Mouse (Mus musculus) megakaryocyte-erythroid progenitor cell, adult 5-6 weeks (primary cell): ENCODE measurements at regions not wholly inside any gene's neighbourhood (a gene's known extent, or its start where the extent isn't known, plus 50 kb on each side); places are given as distances from the start of the nearest gene placed in this dataset.

ENCODE experiments used
- ATAC-seq: replicated peaks from 2 replicates; pipeline ENCODE4 v1.8.0; 2016; ENCODE audit warnings: mild to moderate bottlenecking, inconsistent platforms; ENCODE audit not compliant: severe bottlenecking, poor library complexity, low FRiP score, low TSS enrichment

DNA sequence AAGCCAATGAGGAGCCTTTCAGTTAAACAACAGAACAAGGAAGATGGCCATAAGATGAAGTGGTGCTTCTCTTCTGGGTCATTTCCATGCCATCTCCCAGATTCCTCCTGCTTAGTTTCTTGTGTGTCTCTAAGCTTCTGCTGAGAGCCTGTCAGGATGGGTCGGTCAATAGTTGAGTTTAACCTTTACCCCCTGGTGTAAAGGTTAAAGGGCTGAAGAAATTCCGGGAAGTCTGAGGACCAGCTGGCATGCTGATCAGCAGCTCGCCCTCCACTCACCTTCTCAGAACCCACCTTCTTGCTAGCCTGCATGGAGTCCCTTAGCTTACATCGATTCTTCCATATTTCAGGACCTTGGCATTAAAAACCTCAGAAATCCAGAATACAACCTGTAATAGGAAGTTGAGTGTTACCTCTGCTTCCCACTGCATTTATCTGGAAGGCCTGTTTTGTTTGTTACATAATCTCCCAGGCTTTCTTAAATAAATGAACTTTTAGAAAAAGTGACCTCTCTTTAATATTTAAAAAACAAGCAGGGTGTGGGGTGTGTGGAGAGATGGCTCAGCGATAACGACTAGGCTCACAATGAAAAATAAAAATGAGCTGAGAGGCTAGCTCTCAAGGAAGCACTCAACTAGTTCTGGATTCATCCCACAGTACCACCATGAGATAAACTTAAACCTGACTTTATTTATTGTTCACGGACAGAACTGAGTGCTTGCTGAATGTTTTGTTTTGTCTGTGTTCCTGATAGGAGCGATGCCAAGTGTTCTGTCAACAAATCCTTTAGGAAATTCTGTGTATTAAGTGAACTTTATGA lies 225.9 kb upstream of the Arrdc4 start:
- no peak for ATAC-seq

DNA sequence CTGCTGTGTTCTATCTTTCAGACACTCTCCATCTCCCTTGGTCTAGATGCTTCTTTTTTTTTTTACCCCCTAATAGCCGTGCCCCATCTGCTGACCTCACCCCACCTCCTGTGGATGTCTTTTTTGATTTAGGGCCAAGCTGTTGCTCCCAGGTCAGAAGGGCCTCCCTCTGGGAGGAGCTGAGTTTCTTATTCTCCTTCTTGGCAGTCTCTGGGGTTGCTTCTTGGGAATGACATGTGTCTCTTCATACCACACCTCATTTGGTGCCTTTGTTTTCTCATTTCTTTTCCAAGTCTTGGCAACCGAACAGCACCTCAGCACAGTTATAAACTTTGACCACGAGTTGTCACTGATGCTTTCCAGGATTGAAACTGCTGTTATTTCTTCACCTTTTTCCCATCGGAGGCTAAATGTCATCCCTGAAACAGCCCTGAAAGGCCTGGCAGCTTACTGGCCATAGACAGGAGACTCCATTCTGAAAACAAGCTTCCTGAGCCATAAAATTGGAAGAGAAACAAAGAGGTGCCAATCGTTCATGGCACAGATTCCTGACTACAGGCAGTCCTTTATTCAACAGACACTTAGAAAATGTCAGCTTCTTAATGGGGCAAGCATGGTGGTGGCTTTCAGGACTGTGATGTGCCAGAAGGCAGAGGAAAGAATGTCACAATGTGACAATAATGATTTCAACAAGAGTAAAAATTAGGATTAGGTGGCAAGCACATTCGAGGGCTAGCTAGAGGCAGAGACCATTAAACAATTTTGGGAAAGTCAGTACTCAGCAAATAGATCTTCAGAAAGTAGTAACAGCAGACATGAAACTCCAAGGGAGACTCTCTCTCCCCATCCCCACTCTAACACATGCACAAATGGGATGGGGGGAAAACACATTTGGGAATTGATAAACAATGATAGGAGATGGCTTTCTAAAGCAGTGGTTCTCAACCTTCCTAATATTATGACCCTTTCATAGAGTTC lies 197.1 kb upstream of the Arrdc4 start:
- ATAC-seq: no peak

DNA sequence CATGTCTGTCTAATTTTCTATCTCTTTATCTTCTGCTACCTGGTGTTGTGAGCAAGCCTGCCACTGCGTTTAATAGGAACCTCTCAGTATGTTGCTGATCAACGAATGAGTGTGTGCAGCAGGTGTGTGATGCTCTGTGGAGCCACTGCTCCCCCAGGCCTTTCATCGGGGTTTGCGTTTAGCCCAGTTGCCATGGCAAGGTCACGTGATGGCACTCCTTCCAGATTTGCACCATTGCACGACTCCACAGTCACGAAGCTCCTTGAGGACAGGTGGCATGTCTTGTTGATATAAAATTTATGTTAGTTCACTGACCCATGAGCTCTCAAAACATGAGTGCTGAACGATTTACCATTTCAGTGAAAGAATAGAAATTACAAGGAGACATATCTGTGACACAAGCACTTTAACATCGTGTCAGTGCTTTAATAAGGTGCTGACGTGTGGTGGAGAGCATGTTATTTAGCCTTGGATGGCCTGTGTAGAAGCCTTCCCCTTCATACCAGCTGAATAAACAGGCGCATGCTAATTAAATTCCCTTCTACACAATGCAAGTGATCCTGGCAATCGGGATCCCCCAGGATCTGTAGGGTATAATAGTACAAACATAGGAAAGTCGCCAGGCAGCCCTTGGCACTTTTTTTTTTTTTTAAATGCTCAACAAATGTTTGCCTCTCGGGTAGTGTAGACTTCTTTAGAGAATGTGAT lies 181.7 kb upstream of the Arrdc4 start:
- no peak for ATAC-seq

DNA sequence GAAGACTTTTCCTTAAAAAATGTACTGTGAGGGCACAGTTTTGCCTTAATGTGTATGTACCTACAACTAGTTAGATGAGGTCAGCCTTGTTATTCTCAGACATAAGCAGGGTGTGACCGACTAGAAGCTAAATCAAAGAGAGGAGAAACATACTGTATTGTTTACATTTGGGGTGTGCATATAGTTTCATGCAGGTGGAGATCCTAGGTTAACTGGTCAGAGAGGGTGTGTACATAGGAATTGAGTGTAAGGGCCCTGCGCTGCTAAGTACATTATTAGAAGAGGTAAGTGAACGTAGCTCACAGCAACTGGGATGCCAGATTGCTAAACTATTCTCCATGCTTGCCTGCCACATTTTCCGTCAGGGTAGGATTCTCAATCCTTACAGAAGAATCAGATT lies 180.6 kb upstream of the Arrdc4 start:
- no peak for ATAC-seq

DNA sequence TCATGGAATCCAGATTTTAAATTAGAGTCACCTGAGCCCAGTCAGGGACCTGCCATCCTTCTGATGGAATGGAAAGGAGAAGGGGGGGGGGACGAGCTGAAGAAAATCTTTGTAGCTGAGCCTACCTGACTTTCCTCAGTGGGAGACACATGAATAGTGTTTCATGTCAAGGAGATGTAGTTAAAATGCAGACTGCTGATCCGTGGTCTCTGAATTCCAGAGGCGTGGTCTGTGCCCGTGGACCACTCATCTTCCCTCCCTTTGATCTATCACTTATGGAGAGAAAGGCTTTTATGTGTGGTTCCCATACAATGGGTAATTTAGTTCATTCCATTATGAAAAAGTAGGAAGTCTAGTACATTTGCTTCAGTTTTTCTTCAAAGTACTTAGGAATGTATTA lies 176.6 kb upstream of the Arrdc4 start:
- ATAC-seq: no peak

DNA sequence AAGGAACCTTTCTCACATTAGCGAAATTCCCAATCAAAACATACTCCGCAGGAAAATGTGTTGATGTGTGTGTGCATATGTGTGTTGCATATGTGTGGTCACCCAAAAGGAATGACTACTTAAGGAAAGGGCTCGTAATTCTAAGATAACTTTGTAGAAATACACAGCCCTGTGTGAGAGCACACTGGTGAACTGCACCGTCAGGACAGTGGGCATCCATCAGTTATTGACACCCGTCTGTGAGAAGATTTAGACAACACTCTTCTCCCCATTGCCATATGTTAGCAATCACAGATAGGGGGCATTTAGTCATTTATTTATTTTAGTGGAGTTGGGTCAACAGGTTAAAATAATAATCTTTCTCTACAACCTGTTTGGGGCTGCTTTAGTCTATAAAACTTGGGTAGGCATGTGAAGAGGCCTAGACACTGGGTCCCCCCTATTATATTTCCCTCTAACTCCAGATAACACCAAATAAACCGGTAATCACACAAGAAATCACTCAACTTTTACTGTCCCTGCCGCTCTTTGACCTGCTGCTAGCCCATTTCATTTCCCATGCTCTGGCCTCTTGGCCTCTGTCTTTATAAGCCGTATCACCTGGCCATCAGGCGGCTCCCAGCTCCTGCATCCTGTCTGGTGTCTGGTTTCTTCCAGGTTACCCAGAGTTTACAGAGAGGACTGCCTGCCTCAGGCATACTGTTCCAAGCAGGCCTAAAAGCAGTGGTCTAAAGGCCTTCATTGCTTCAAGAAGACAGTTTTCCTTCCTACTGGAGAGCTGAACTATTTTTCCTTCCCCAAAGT lies 169.8 kb upstream of the Arrdc4 start:
- no peak for ATAC-seq

DNA sequence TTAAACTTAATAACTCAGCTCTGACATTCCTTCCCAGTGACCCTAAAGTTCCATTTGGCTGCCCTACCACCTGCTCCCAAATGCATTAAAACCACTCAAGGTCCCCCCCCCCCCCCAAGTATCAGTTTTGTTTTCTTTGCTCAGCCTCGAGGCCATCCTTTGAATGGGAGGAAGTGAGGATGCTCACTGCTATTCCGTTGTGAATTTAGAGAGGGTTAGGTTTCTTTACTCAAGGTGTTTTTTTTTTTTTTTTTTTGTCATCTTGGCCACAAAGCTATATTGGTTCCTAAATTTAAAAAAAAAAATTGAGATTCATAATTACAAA lies 168.8 kb upstream of the Arrdc4 start:
- no peak for ATAC-seq

DNA sequence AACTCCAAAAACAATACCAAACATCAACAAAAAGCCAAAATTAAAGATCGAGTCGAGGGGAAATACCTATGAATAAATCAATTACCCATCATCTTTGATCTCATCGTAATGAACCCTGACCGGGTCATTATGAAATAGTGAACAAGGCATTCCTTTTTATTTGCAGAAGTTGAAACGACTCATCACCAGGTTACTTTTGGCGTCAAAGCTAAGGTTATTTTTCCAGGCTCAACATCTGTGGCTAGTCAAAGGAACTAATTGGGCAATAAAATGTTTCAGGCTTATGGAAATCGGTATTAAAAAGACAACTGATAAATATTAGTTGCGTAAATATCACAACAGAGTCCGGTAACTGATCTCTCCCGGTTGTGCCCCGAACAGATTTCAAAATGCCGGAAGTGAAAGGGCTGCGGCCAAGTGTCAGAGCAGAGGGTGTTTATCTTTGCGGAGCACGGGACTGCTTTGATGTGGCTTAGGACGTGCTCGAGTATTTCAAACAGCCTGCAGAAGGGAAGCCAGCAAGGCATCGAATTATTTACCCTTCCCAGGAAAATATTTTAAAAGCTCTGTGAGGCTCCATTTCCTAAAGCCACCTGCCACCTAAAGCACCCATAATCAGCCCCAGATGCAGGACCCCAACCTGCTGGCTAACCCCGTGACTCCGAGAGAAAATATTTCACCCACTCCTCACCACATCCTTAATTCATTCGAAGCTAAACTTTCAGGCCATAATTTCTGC lies 168.3 kb upstream of the Arrdc4 start:
- ATAC-seq: no peak

DNA sequence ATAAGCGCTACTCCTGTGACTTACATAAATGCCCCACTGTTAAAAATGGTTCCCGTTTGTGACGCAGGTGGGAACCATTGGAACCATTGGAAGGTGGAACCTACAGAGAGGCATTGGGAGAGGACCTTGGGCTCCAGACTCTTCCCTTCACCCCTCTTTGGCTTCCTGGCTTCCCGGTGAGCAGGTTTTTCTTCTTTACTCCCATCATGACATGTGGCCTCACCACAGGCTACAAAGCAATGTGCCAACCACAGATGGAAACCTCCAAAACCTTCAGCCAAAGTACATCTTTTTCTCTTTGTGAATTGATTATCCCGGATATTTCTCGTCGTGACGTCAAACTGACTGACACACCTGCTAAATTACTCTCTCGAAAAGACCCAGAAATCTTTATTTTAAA lies 166.9 kb upstream of the Arrdc4 start:
- ATAC-seq: no peak

DNA sequence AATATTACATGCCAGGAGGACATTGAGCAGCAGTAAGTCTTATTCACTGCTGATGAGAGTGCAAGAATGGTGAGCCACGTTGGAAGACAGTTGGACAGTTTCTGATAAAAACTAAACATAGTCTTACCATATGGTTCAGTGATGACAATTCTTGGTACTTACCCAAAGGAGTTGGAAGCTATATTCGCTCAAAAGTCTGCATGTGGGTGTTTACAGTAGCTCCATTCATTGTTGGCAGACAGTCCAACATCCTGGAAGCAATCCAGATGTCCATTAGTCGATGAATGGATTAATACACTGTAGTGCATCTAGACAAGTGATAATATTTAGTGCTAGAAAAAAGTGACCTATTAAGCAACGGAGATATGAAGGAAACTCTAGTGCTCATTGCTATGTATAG lies 165.3 kb upstream of the Arrdc4 start:
- no peak for ATAC-seq

DNA sequence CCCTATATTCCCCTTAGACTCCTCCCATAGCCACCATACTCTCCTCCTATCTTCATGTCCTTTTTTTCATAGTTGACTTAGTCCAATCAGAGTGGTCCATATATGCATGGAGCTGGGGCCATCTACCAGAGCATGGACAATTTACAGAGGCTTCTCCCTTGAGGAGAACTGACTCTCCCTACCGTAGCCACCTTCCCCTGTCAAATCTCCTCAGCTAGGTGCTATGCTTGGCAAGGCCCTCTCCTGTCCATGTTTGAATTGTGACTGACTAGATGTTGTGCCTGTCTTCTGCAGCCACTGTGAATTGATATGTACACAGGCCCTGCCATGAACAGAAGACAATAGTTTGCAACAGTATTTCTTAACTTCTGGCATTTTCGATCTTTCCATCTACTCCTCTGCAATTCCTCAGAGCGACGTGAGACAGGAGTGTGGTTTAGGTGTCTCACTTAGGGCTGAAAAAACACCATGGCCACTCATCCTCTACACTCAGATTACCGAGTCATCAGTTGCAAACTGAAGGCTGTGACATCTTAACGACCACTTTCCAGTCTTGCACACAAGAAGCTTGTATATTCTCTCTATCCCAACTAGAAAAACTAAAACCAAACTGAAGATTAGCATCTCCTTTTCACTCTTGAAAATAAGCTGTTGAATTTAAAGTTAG lies 163.1 kb upstream of the Arrdc4 start:
- ATAC-seq: no peak

DNA sequence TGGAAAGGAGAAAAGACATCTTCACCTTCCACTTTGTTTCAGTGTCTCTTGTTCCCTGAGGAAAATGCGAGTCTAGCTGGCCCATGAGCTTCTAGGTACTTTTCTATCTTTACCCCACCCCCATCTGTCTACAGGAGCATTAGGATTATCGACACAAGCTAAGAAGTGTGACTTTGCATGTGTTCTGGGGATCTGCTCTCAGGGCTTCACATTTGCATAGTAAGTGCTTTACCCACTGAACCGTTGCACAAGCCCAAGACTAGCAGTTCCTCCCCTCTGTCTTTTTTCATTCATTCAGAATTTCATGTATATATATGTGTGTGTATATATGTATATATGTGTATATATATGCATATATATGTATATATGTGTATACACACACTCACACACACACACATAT lies 162.5 kb upstream of the Arrdc4 start:
- ATAC-seq: no peak

DNA sequence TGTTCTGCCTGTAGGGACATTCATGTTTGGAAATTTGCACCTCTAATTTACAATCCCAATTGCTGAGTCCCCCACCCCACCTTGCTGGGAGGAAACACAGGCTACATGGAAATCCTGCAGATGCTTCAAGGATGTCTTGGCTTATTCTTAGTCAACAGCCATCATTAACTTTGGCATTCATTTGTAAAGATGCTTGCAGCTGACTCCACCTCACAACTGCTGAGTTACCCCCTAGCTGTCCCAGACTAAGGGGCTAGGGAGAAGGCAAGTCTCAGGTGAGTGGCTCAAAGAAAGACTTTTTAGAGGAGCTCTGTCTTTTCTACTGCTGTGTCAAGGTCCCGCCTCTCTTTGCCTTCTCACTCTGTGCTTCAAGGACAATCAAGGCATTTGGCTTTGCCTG lies 160.7 kb upstream of the Arrdc4 start:
- no peak for ATAC-seq

DNA sequence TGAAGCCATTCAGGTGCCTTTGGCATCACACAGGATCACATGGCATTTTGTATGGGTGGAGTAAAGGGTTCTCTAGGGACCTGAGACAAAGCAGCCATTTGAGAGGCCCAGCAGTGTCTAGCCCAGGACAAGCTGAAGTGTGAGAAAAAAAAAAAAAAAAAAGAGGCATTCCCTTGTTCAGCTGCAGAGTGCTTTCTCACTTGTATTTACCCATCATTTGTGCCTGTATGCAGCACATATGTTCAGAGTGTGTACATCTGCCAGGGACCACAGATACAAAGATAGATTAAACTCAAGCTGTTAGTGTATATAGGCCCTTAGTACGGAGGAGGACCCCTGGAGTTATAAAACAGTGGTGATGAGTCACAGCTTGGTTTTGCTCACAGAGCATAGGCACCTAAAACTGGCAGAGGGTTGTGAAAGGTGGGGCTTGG lies 159.4 kb upstream of the Arrdc4 start:
- no peak for ATAC-seq

DNA sequence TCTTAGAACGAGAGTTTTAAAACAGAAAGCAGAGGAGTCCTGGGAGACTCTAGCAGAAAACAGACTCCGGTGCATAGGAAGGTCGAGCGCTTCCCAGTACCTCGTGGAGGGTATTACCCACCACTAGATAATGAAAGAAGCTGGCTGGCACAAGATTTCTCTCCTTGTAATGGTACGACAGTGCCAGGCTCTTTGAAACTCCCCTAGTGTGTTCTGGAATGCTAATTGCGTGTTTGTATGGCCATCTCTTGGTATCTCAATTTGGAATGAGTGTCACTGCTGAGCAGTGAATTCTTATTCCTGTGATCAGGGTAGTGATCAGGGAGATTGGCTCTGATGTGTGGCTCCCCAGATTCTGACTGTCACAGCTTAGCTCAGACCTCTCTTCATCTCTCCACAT lies 158.8 kb upstream of the Arrdc4 start:
- ATAC-seq: no peak

DNA sequence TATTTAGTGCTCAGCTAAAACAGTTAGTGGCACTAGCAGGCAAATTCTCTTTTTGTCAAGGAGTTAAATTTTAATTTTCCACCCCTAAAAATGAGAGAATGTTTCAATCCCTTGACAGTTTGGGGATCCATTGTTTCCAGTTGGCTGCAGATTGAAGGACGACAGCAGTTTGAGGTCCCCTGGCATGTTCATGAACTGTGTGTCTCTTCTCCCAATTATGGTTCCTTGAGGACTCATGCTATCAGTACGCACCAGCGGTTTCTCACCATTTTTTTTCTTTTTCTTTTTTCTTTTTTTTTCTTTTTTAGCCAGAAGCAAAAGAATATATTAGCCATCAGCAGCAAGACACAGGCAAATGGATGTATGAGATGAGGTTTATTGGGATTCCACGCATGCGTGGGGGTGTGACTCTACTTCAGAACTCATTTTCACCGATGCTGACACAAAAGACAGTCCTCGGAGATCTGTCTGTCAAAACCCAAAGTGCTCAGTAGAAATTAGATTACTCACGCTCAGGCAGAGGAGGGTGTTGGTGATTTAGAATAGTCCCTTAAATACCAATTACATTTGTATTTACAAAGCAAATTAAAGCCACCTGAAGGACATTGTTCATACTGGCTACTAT lies 157.8 kb upstream of the Arrdc4 start:
- no peak for ATAC-seq

DNA sequence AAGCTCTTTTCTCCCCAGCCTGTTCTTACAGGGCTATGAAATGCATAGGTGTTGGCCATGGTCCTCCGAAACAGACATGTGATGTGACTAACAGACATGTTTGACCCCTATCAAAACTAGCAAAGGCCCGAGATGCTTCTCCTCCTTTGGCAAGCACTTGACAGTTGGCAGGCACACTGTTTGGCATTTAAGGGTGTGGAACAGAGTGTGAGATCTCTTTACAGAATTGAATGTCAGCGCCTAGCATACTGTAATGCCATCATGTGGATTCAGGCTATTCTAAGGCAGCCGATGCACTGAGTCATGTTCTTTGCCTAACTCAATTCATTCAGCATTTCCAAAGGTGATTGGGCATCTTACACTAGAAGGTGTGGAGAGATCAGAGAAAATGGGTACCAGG lies 156.8 kb upstream of the Arrdc4 start:
- ATAC-seq: no peak

DNA sequence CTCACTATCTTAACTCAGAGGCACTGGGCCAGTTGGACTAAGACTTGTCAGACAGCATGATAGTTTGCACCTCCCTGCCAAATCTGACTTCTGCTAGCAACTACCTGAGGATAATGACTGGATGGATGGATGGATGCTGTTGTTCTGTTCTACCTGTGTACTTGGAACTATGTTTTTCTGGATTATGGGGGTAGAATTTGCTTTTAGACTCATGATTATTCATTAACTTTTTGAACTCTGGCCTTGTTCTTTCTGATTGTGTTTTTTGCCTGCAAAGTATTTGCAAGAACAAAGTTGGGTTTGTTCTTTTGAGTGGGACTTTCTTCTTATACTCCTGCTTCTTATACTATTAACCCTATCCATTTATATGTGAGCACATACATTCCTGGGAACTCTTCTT lies 137.1 kb upstream of the Arrdc4 start:
- ATAC-seq: no peak
